Mouse (Mus musculus) liver, embryonic 14.5 days (tissue): ENCODE results near the gene Cfap299.

Source experiments
- CTCF ChIP-seq: IDR thresholded peaks from 2 replicates; pipeline ENCODE4 v1.5.1; 2016; ENCODE audit warnings: antibody characterized with exemption, low read depth, control low read depth
- EP300 ChIP-seq: IDR thresholded peaks from 2 replicates; pipeline ENCODE4 v1.6.1; 2016; ENCODE audit warnings: antibody characterized with exemption, low read depth

DNA sequence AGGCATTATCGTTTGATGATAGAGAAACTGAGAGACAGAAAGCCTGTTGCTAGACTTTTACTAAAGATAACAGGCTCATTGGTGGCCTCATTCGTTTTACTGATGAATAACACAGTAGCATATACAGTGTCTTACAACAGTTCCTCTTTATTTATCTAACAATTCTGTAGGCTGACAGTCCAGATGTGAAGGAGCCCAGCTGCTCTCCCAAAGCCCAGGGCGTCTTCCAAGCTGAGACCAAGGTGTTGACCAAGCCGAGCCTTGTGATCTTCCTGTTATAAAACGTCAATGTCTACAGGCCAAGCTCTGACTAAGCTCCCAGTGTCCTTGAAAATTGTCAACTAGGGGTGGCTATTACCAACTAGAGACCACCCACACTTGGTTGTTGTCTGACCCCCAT is 321.9 kb downstream of the Cfap299 start:
- TF ChIP-seq CTCF (no peak), EP300 (no peak)
